Mouse (Mus musculus): ENCODE measurements at regions not wholly inside any gene's neighbourhood (a gene's known extent, or its start where the extent isn't known, plus 50 kb on each side); places are given as distances from the start of the nearest gene placed in this dataset.

DNA sequence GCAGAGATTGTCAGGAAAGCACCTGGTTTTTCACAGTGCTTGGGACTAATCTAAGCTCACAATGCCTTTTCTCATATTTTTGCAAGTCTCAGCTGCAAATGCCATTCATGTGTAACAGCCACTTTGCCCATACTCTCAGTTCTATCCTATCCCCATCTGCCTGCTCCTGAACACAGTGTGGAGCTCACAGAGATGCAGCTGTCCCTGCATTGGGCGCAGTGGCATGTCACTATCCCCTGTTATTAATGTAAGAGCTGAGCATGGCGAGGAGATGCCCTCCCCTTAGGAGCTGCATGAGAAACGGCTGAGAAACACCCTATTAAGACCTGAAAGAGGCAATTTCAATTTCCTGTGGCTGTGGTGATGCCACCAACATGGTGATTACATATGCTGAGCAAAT, 1341.1 kb downstream of the Gsdmc2 start:
- DNase-seq (ENCODE audit: low spot score) (peak; percentile 13), ATAC-seq (ENCODE audit: low read depth) (no peak)
- no peaks in the 10 kb centered on the region for H3K9me3 ChIP-seq (ENCODE audit: control insufficient read depth, low read length)
- H3K9ac ChIP-seq (ENCODE audit: low read depth, low read length) = no peak overlapping the region
- no peak overlapping the region for H3K4me3 ChIP-seq (ENCODE audit: low read depth, low read length)
- 68% methylated on average over 3 of the region's 3 CpGs for WGBS
- H3K36me3 ChIP-seq (ENCODE audit: control insufficient read depth, insufficient read depth, low read length) = no peaks in the 10 kb centered on the region
- H3K4me1 ChIP-seq (ENCODE audit: control insufficient read depth, insufficient read depth, low read length) = no peaks in the 10 kb centered on the region
- no peak overlapping the region for H3K4me2 ChIP-seq (ENCODE audit: low read depth, low read length)
- no peaks in the 10 kb centered on the region for H3K27me3 ChIP-seq (replicated peaks; ENCODE audit: control insufficient read depth, insufficient read depth, low read length)
- no peak overlapping the region for H3K27ac ChIP-seq (replicated peaks; ENCODE audit: low read depth, low read length)

DNA sequence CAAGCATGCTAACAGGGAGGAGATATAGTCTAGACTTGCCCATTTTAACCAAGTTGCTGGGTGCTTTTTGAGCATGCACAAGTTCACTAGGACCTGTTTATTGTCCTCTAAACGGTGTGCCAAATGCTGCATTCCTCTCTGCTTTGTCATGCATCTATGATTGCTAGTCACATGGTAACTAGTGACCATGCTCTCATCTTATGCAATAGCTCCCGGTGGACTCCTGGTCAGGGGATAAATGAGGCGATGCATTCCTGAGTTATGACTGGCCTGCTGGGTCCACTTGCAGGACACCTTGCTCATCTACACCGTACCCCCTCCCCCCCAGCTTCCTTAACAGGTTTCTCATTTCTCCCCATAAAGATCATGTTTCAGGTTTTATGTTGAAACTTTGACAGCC, 1344.0 kb downstream of the Gsdmc2 start:
- Histone ChIP-seq H3K27ac (replicated peaks; ENCODE audit: low read depth, low read length) (no peak overlapping the region), H3K9ac (ENCODE audit: low read depth, low read length) (no peak overlapping the region), H3K4me1 (ENCODE audit: control insufficient read depth, insufficient read depth, low read length) (peaks cover 5% of the 10 kb centered on the region; the same call in 1 of the 2 replicates), H3K4me3 (ENCODE audit: low read depth, low read length) (no peak overlapping the region), H3K36me3 (ENCODE audit: control insufficient read depth, insufficient read depth, low read length) (no peaks in the 10 kb centered on the region), H3K27me3 (replicated peaks; ENCODE audit: control insufficient read depth, insufficient read depth, low read length) (no peaks in the 10 kb centered on the region), H3K4me2 (ENCODE audit: low read depth, low read length) (no peak overlapping the region), H3K9me3 (ENCODE audit: control insufficient read depth, low read length) (no peaks in the 10 kb centered on the region)
- WGBS = 55% methylated on average over 4 of the region's 4 CpGs
- ATAC-seq (ENCODE audit: low read depth) = no peak
- peak; percentile 7 for DNase-seq (ENCODE audit: low spot score)

GRCm38 (mm10) chr15:62500522-62500921, 1344.5 kb downstream of the Gsdmc2 start:
- Histone ChIP-seq H3K4me2 (ENCODE audit: low read depth, low read length) (no peak overlapping the region), H3K9ac (ENCODE audit: low read depth, low read length) (no peak overlapping the region), H3K36me3 (ENCODE audit: control insufficient read depth, insufficient read depth, low read length) (no peaks in the 10 kb centered on the region), H3K27ac (replicated peaks; ENCODE audit: low read depth, low read length) (no peak overlapping the region), H3K27me3 (replicated peaks; ENCODE audit: control insufficient read depth, insufficient read depth, low read length) (no peaks in the 10 kb centered on the region), H3K4me1 (ENCODE audit: control insufficient read depth, insufficient read depth, low read length) (peaks cover 6% of the 10 kb centered on the region; the same call in 1 of the 2 replicates), H3K4me3 (ENCODE audit: low read depth, low read length) (no peak overlapping the region), H3K9me3 (ENCODE audit: control insufficient read depth, low read length) (no peaks in the 10 kb centered on the region)
- no peak for DNase-seq (ENCODE audit: low spot score)
- ATAC-seq (ENCODE audit: low read depth) = no peak
- WGBS = 77% methylated on average over 2 of the region's 2 CpGs

DNA sequence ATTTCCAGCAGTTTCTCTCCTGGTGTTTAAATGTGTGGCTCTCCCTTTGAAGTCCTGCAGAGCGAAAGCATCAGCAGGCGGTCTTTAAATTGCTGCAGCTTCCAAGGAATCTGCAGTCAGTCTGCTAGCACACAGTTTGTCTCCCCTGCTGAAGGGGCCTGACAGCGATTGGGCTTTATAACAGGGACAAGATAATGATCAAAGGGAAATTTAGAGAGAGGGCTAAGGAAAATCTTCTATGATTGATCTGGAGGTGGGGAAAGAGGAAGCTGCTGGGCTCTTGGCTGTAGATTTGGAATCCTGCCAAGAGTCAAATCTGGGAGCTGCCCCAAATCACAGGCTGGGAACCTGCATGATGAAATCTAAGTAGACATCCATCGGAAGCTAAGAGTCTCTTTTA, 1348.8 kb downstream of the Gsdmc2 start:
- no peak overlapping the region for H3K4me3 ChIP-seq (ENCODE audit: low read depth, low read length)
- no peak for ATAC-seq (ENCODE audit: low read depth)
- no peak overlapping the region for H3K9ac ChIP-seq (ENCODE audit: low read depth, low read length)
- peak; percentile 65 for DNase-seq (ENCODE audit: low spot score)
- H3K27me3 ChIP-seq (replicated peaks; ENCODE audit: control insufficient read depth, insufficient read depth, low read length) = no peaks in the 10 kb centered on the region
- 13% methylated on average over 4 of the region's 4 CpGs for WGBS
- H3K36me3 ChIP-seq (ENCODE audit: control insufficient read depth, insufficient read depth, low read length) = no peaks in the 10 kb centered on the region
- H3K27ac ChIP-seq (replicated peaks; ENCODE audit: low read depth, low read length) = no peak overlapping the region
- H3K4me1 ChIP-seq (ENCODE audit: control insufficient read depth, insufficient read depth, low read length) = peaks cover 6% of the 10 kb centered on the region; the same call in 1 of the 2 replicates
- H3K9me3 ChIP-seq (ENCODE audit: control insufficient read depth, low read length) = no peaks in the 10 kb centered on the region
- no peak overlapping the region for H3K4me2 ChIP-seq (ENCODE audit: low read depth, low read length)

DNA sequence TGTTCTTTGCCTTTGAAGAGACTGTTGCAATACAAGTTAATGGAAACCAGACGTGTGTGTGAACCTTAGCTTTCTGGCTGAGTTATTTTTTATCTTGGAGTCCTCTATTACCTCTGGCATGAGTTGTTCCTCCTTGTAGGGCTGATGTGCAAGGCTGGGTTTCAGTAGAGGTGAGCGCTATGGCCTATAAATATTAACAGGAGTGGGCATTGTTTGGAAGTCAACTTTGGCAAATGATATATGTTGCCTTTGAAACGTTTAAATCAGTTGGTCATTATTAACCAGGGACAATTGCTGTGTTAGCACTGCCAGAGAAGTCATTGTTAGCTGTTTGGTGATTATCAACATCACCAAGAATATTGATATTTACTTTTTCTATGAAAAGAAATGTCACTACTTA, 1352.6 kb downstream of the Gsdmc2 start:
- no peak for DNase-seq (ENCODE audit: low spot score)
- no peak for ATAC-seq (ENCODE audit: low read depth)
- H3K4me1 ChIP-seq (ENCODE audit: control insufficient read depth, insufficient read depth, low read length) = peaks cover 6% of the 10 kb centered on the region; the same call in 1 of the 2 replicates
- no peak overlapping the region for H3K4me2 ChIP-seq (ENCODE audit: low read depth, low read length)
- 45% methylated on average over 3 of the region's 3 CpGs for WGBS
- no peak overlapping the region for H3K9ac ChIP-seq (ENCODE audit: low read depth, low read length)
- no peaks in the 10 kb centered on the region for H3K27me3 ChIP-seq (replicated peaks; ENCODE audit: control insufficient read depth, insufficient read depth, low read length)
- no peaks in the 10 kb centered on the region for H3K9me3 ChIP-seq (ENCODE audit: control insufficient read depth, low read length)
- H3K27ac ChIP-seq (replicated peaks; ENCODE audit: low read depth, low read length) = no peak overlapping the region
- H3K4me3 ChIP-seq (ENCODE audit: low read depth, low read length) = no peak overlapping the region
- no peaks in the 10 kb centered on the region for H3K36me3 ChIP-seq (ENCODE audit: control insufficient read depth, insufficient read depth, low read length)

DNA sequence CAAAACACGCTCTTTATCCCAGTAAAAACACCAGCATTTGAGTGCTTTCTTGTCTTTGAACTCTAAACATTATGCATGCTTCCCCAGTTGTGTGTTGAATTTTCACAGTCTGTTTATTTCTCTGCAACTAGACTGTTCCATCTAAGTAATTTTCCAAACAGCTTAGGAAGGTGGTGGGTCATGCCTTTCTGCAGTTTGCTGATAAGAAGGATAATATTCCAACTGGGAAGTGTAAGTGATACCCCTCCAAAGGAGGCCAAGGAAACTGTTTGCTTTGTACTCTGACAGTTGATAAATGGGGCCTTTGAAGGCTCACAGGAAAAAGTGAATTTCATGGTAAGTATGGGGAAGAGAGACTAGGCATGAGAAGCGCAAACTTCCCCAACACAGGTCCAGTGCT, 1354.4 kb downstream of the Gsdmc2 start:
- H3K4me1 ChIP-seq (ENCODE audit: control insufficient read depth, insufficient read depth, low read length) = no peaks in the 10 kb centered on the region
- 71% methylated on average over 2 of the region's 2 CpGs for WGBS

DNA sequence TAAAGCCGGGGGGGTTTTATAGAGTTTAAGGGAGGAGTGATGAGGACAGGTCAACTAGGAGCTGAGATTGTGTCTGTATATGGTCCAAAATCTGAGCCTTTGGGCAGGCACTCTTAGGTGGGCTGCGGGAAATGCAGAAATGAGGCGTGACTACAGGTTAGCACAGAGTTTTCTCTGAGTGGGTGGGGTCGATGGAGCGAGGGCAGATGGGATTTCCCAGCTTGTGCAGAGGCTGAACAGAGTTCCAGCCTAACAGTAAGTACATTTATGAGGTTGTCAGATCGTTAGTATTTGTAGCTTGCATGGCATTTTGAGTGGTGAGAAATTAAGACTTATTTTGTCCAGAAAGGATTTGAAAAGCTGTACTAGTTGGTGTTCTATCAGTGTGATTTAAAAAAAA, 1358.4 kb downstream of the Gsdmc2 start:
- Histone ChIP-seq H3K4me3 (ENCODE audit: low read depth, low read length) (no peak overlapping the region), H3K36me3 (ENCODE audit: control insufficient read depth, insufficient read depth, low read length) (no peaks in the 10 kb centered on the region), H3K27ac (replicated peaks; ENCODE audit: low read depth, low read length) (no peak overlapping the region), H3K9ac (ENCODE audit: low read depth, low read length) (no peak overlapping the region), H3K9me3 (ENCODE audit: control insufficient read depth, low read length) (no peaks in the 10 kb centered on the region), H3K4me2 (ENCODE audit: low read depth, low read length) (no peak overlapping the region), H3K27me3 (replicated peaks; ENCODE audit: control insufficient read depth, insufficient read depth, low read length) (no peaks in the 10 kb centered on the region), H3K4me1 (ENCODE audit: control insufficient read depth, insufficient read depth, low read length) (no peaks in the 10 kb centered on the region)
- no peak for ATAC-seq (ENCODE audit: low read depth)
- whole genome bisulfite sequencing = 74% methylated on average over 6 of the region's 6 CpGs
- DNase-seq (ENCODE audit: low spot score) = no peak

More for the DNA sequence above, 1354.4 kb downstream of the Gsdmc2 start:
- no peaks in the 10 kb centered on the region for H3K9me3 ChIP-seq (ENCODE audit: control insufficient read depth, low read length)
- no peak overlapping the region for H3K9ac ChIP-seq (ENCODE audit: low read depth, low read length)
- H3K4me3 ChIP-seq (ENCODE audit: low read depth, low read length) = no peak overlapping the region
- no peak overlapping the region for H3K4me2 ChIP-seq (ENCODE audit: low read depth, low read length)
- H3K27me3 ChIP-seq (replicated peaks; ENCODE audit: control insufficient read depth, insufficient read depth, low read length) = no peaks in the 10 kb centered on the region
- ATAC-seq (ENCODE audit: low read depth) = no peak
- H3K36me3 ChIP-seq (ENCODE audit: control insufficient read depth, insufficient read depth, low read length) = no peaks in the 10 kb centered on the region
- DNase-seq (ENCODE audit: low spot score) = no peak
- H3K27ac ChIP-seq (replicated peaks; ENCODE audit: low read depth, low read length) = no peak overlapping the region

- Histone ChIP-seq H3K4me2 (ENCODE audit: low read depth, low read length) (no peak overlapping the region), H3K4me1 (ENCODE audit: control insufficient read depth, insufficient read depth, low read length) (no peaks in the 10 kb centered on the region), H3K27ac (replicated peaks; ENCODE audit: low read depth, low read length) (no peak overlapping the region), H3K36me3 (ENCODE audit: control insufficient read depth, insufficient read depth, low read length) (no peaks in the 10 kb centered on the region), H3K9ac (ENCODE audit: low read depth, low read length) (no peak overlapping the region), H3K27me3 (replicated peaks; ENCODE audit: control insufficient read depth, insufficient read depth, low read length) (no peaks in the 10 kb centered on the region), H3K9me3 (ENCODE audit: control insufficient read depth, low read length) (no peaks in the 10 kb centered on the region), H3K4me3 (ENCODE audit: low read depth, low read length) (no peak overlapping the region)
- WGBS = 88% methylated on average over 3 of the region's 3 CpGs
- no peak for DNase-seq (ENCODE audit: low spot score)
- no peak for ATAC-seq (ENCODE audit: low read depth)
Observed at GRCm38 (mm10) chr15:62484350-62484749, 1360.6 kb downstream of the Gsdmc2 start.

GRCm38 (mm10) chr15:62483534-62483933, 1361.4 kb downstream of the Gsdmc2 start:
- WGBS = 78% methylated on average over 1 of the region's 1 CpGs
- no peak for ATAC-seq (ENCODE audit: low read depth)

More at GRCm38 (mm10) chr15:62483534-62483933, 1361.4 kb downstream of the Gsdmc2 start:
- Histone ChIP-seq H3K9ac (ENCODE audit: low read depth, low read length) (no peak overlapping the region), H3K4me3 (ENCODE audit: low read depth, low read length) (no peak overlapping the region), H3K4me2 (ENCODE audit: low read depth, low read length) (no peak overlapping the region), H3K4me1 (ENCODE audit: control insufficient read depth, insufficient read depth, low read length) (no peaks in the 10 kb centered on the region), H3K27ac (replicated peaks; ENCODE audit: low read depth, low read length) (no peak overlapping the region), H3K9me3 (ENCODE audit: control insufficient read depth, low read length) (no peaks in the 10 kb centered on the region), H3K36me3 (ENCODE audit: control insufficient read depth, insufficient read depth, low read length) (no peaks in the 10 kb centered on the region), H3K27me3 (replicated peaks; ENCODE audit: control insufficient read depth, insufficient read depth, low read length) (no peaks in the 10 kb centered on the region)
- DNase-seq (ENCODE audit: low spot score) = no peak
